Comparison of ENCODE assay signal across 12 mouse cellular contexts in genomic region chr9:13518031-13518430, GRCm38 (mm10).
DNase-seq lines count a peak whose midpoint lies in the region; ATAC-seq and TF ChIP-seq lines count a peak whose summit lies in the region.
"Had no signal": no experiment of that assay in that cellular context is flagged by ENCODE, and none has a peak within 500 bp of the region (broad histone marks: within the 10 kb centered on the region; RNA-seq: fewer than 3 reads in every experiment).

No protein-coding gene starts in this region.

- no peak for TF ChIP-seq CTCF in liver, adult 2 months (IDR thresholded peaks at IDR 0.05; ENCODE audit: low read depth, low read length)
- no peak for TF ChIP-seq CTCF in left cerebral cortex, adult 2 months (IDR thresholded peaks at IDR 0.05)

- intact Hi-C loops in heart, postnatal 36 days (cut with DNase I), result no loop called here
- intact Hi-C loops in left cerebral cortex, adult 2 months (cut with DNase I), result no loop called here

- H3K4me2 ChIP-seq in heart, embryonic 12.5 days, result no peak overlapping the region
- no peak overlapping the region for H3K4me2 ChIP-seq in liver, embryonic 11.5 days

- no peaks in the 10 kb centered on the region for H3K79me2 ChIP-seq in liver, adult 2 months (ENCODE audit: control insufficient read depth, insufficient read depth, low read length)

- no peaks in the 10 kb centered on the region for H3K27me3 ChIP-seq in heart, embryonic 12.5 days (replicated peaks)
- H3K27me3 ChIP-seq in liver, adult 2 months (ENCODE audit: control insufficient read depth, insufficient read depth, low read length), result no peaks in the 10 kb centered on the region
- H3K27me3 ChIP-seq in liver, embryonic 11.5 days (replicated peaks; ENCODE audit: control insufficient read depth, insufficient read depth, low read length), result no peaks in the 10 kb centered on the region
- no peaks in the 10 kb centered on the region for H3K27me3 ChIP-seq in embryonic facial prominence, embryonic 10.5 days (replicated peaks; ENCODE audit: low read depth, poor library complexity, severe bottlenecking)

- ATAC-seq in heart, embryonic 12.5 days (ENCODE audit: insufficient number of reproducible peaks, low FRiP score), result 0 out of 2 replicates have a peak, but pooled peaks have one; percentile 45
- ATAC-seq in liver, embryonic 11.5 days (replicated peaks; ENCODE audit: low FRiP score), result no peak

- no peak overlapping the region for H3K27ac ChIP-seq in heart, embryonic 12.5 days (ENCODE audit: poor library complexity, severe bottlenecking)
- peak overlapping the region; percentile 22 for H3K27ac ChIP-seq in liver, adult 2 months (replicated peaks; ENCODE audit: insufficient read depth, low read depth, low read length)
- H3K27ac ChIP-seq in liver, embryonic 11.5 days (ENCODE audit: low read depth, low read length), result no peak overlapping the region; the same call in 1 of the 2 replicates
- peak overlapping the region; percentile 59 for H3K27ac ChIP-seq in embryonic facial prominence, embryonic 10.5 days (replicated peaks)
- no peak overlapping the region for H3K27ac ChIP-seq in left cerebral cortex, adult 2 months

- no peak overlapping the region for H3K9ac ChIP-seq in heart, embryonic 12.5 days
- no peak overlapping the region for H3K9ac ChIP-seq in liver, adult 2 months (ENCODE audit: low read depth, low read length)
- no peak overlapping the region for H3K9ac ChIP-seq in liver, embryonic 11.5 days (ENCODE audit: low read depth, low read length)

- TF ChIP-seq POLR2A in liver, adult 2 months (IDR thresholded peaks at IDR 0.05; ENCODE audit: extremely low read depth, insufficient read depth, low read length), result no peak

- H3K4me3 ChIP-seq in heart, embryonic 12.5 days, result no peak overlapping the region
- H3K4me3 ChIP-seq in liver, adult 2 months (ENCODE audit: insufficient read depth, low read depth, low read length), result no peak overlapping the region
- H3K4me3 ChIP-seq in liver, embryonic 11.5 days (ENCODE audit: low read depth, low read length), result no peak overlapping the region
- H3K4me3 ChIP-seq in embryonic facial prominence, embryonic 10.5 days, result no peak overlapping the region
- no peak overlapping the region for H3K4me3 ChIP-seq in left cerebral cortex, adult 2 months

- H3K9me3 ChIP-seq in heart, embryonic 12.5 days (replicated peaks), result no peaks in the 10 kb centered on the region
- H3K9me3 ChIP-seq in liver, embryonic 11.5 days (ENCODE audit: control insufficient read depth, low read length), result no peaks in the 10 kb centered on the region
- no peaks in the 10 kb centered on the region for H3K9me3 ChIP-seq in embryonic facial prominence, embryonic 10.5 days

- DNase-seq in heart, postnatal 36 days, result no peak
- peak; percentile 37 for DNase-seq in liver, adult 2 months (ENCODE audit: extremely low read depth, low read depth, low spot score)
- DNase-seq in liver, embryonic 11.5 days (ENCODE audit: low spot score), result no peak
- DNase-seq in embryonic facial prominence, embryonic 10.5 days (ENCODE audit: low spot score), result no peak
- peak; percentile 13 for DNase-seq in lung, postnatal 10 days
- no peak for DNase-seq in left cerebral cortex, adult 2 months (ENCODE audit: extremely low spot score in 1 of 2, low spot score in 2 of 2)
- no peak for DNase-seq in right cerebral cortex, postnatal 10 days (ENCODE audit: low spot score in 2 of 2)
- DNase-seq: adrenal gland, postnatal 10 days; B cell, adult 2 months; gastrocnemius, postnatal 36 days; thymus, postnatal 25 days had no signal

- 62% methylated on average over 2 of the region's 2 CpGs for WGBS in heart, embryonic 12.5 days
- 60% methylated on average over 2 of the region's 2 CpGs for WGBS in liver, adult 2 months
- WGBS in liver, embryonic 11.5 days, result 57% methylated on average over 2 of the region's 2 CpGs
- WGBS in embryonic facial prominence, embryonic 10.5 days, result 55% methylated on average over 2 of the region's 2 CpGs

- 0 out of 2 replicates have a peak, but pooled peaks cover 4% of the 10 kb centered on the region for H3K36me3 ChIP-seq in heart, embryonic 12.5 days
- H3K36me3 ChIP-seq in liver, adult 2 months (ENCODE audit: control insufficient read depth, insufficient read depth, low read length), result no peaks in the 10 kb centered on the region
- H3K36me3 ChIP-seq in liver, embryonic 11.5 days (ENCODE audit: control insufficient read depth, insufficient read depth, low read length), result no peaks in the 10 kb centered on the region
- H3K36me3 ChIP-seq in embryonic facial prominence, embryonic 10.5 days (replicated peaks), result no peaks in the 10 kb centered on the region

- H3K4me1 ChIP-seq in heart, embryonic 12.5 days (replicated peaks), result peaks cover 27% of the 10 kb centered on the region
- no peaks in the 10 kb centered on the region; the same call in 1 of the 2 replicates for H3K4me1 ChIP-seq in liver, adult 2 months (ENCODE audit: control insufficient read depth, insufficient read depth, low read length)
- peaks cover 4% of the 10 kb centered on the region; the same call in 1 of the 2 replicates for H3K4me1 ChIP-seq in liver, embryonic 11.5 days (replicated peaks; ENCODE audit: control insufficient read depth, insufficient read depth, low read length)
- peaks cover 22% of the 10 kb centered on the region for H3K4me1 ChIP-seq in embryonic facial prominence, embryonic 10.5 days

Comparison
In these comparisons a context has a peak if more than half of its experiments do, and no peak if none do; other contexts are left out.
1. H3K27ac ChIP-seq: peak in liver, adult 2 months (single experiment) and embryonic facial prominence, embryonic 10.5 days (single experiment); none in heart, embryonic 12.5 days (single experiment), liver, embryonic 11.5 days (single experiment) and left cerebral cortex, adult 2 months (single experiment).
2. DNase-seq: peak in liver, adult 2 months (single experiment) and lung, postnatal 10 days (single experiment); none in heart, postnatal 36 days (0 of 2), liver, embryonic 11.5 days (single experiment), embryonic facial prominence, embryonic 10.5 days (single experiment), left cerebral cortex, adult 2 months (0 of 2) and right cerebral cortex, postnatal 10 days (0 of 2).